In the genomic region with DNA sequence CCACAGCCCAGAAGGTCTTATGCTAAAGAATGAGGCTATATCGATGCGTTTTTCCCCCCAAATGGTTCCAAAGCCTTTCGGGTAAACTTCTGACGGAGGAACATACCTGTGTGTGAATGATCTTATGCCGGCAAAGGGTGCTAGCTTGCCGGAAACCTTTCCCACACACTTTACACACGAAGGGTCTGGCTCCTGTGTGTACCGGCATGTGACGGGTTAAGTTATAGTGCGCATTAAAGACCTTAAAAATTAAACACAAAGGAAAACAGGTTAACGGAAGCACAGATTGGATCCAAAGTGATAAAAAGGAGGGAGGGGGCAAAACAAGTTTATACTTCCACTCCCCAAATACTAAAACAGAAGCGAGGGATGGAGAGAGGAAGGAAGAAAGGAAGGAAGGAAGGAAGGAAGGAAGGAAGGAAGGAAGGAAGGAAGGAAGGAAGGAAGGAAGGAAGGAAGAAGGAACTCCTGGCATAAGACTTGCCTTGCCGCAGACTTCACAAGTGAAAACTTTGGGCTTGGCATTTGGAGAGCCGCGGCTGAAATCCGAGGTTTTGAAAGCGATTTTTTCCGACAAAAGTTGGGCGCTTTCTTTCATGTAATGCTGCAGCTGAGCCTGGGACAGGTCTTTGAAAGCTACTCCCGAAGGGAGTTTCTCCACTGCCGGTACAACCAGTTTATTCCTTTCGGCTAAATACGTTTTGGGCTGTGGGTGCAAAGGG, we compare ENCODE assay signal across 11 mouse cellular contexts. TPM values are rescaled to one million over a fixed set of nuclear protein-coding genes. Genes with fewer than 3 reads are reported as not detected.
DNase-seq lines count a peak whose midpoint lies in the region; ATAC-seq and TF ChIP-seq lines count a peak whose summit lies in the region.
"Had no signal": no experiment of that assay in that cellular context is flagged by ENCODE, and none has a peak within 500 bp of the region (broad histone marks: within the 10 kb centered on the region; RNA-seq: fewer than 3 reads in every experiment).

No protein-coding gene starts in this region.

- ATAC-seq in hindbrain, embryonic 12.5 days (ENCODE audit: low FRiP score): no peak
- ATAC-seq in hindbrain, embryonic 13.5 days (ENCODE audit: low FRiP score): no peak
- ATAC-seq in embryonic facial prominence, embryonic 13.5 days (ENCODE audit: insufficient number of reproducible peaks, insufficient read depth, low FRiP score, low TSS enrichment, low read depth): no peak
- ATAC-seq in midbrain, embryonic 11.5 days (ENCODE audit: low FRiP score): no peak

- intact Hi-C loops in gastrocnemius, adult 2 months (cut with DNase I): no loop called here

- H3K4me3 ChIP-seq in hindbrain, embryonic 12.5 days: peak overlapping the region; percentile 16; the same call in 1 of the 2 replicates
- no peak overlapping the region for H3K4me3 ChIP-seq in hindbrain, embryonic 13.5 days
- peak overlapping the region; percentile 51 to 56 for H3K4me3 ChIP-seq in ES-E14 (ENCODE audit: insufficient read depth in 1 of 2, low read depth in 1 of 2, low read length in 2 of 2, poor library complexity in 1 of 2, severe bottlenecking in 1 of 2)
- H3K4me3 ChIP-seq in embryonic facial prominence, embryonic 13.5 days: peak overlapping the region; percentile 47
- peak overlapping the region; percentile 26 for H3K4me3 ChIP-seq in midbrain, embryonic 11.5 days (ENCODE audit: low read depth, low read length)
- H3K4me3 ChIP-seq in gastrocnemius, adult 2 months: no peak overlapping the region

- H3K9ac ChIP-seq in hindbrain, embryonic 12.5 days: no peak overlapping the region
- H3K9ac ChIP-seq in hindbrain, embryonic 13.5 days: no peak overlapping the region
- H3K9ac ChIP-seq in ES-E14 (ENCODE audit: insufficient read depth, low read depth, low read length, poor library complexity, severe bottlenecking): no peak overlapping the region
- H3K9ac ChIP-seq in embryonic facial prominence, embryonic 13.5 days: peak overlapping the region; percentile 61
- H3K9ac ChIP-seq in midbrain, embryonic 11.5 days (ENCODE audit: low read length): no peak overlapping the region; the same call in 1 of the 2 replicates

- H3K9me3 ChIP-seq in hindbrain, embryonic 12.5 days (replicated peaks): no peaks in the 10 kb centered on the region
- H3K9me3 ChIP-seq in hindbrain, embryonic 13.5 days: no peaks in the 10 kb centered on the region
- no peaks in the 10 kb centered on the region for H3K9me3 ChIP-seq in ES-E14 (ENCODE audit: control insufficient read depth, insufficient read depth, low read depth, low read length)
- H3K9me3 ChIP-seq in embryonic facial prominence, embryonic 13.5 days: no peaks in the 10 kb centered on the region
- H3K9me3 ChIP-seq in midbrain, embryonic 11.5 days (ENCODE audit: control insufficient read depth, low read length): no peaks in the 10 kb centered on the region

- in situ Hi-C loops in ES-E14 (cut with MboI; ENCODE audit: low sequenced_read_pairs in 2 of 2, unreplicated experiment in 2 of 2): no loop called here

- 1% methylated on average over 23 of the region's 23 CpGs for WGBS in hindbrain, embryonic 12.5 days
- WGBS in hindbrain, embryonic 13.5 days: under 1% methylated on average over 23 of the region's 23 CpGs
- 1% methylated on average over 23 of the region's 23 CpGs for WGBS in embryonic facial prominence, embryonic 13.5 days
- WGBS in midbrain, embryonic 11.5 days: under 1% methylated on average over 23 of the region's 23 CpGs

- no peaks in the 10 kb centered on the region for H3K36me3 ChIP-seq in hindbrain, embryonic 12.5 days
- H3K36me3 ChIP-seq in hindbrain, embryonic 13.5 days: no peaks in the 10 kb centered on the region
- H3K36me3 ChIP-seq in ES-E14 (ENCODE audit: control insufficient read depth, insufficient read depth, low read length, poor library complexity, severe bottlenecking): no peaks in the 10 kb centered on the region
- no peaks in the 10 kb centered on the region for H3K36me3 ChIP-seq in embryonic facial prominence, embryonic 13.5 days
- H3K36me3 ChIP-seq in midbrain, embryonic 11.5 days (ENCODE audit: control insufficient read depth, insufficient read depth, low read length): no peaks in the 10 kb centered on the region

- H3K27ac ChIP-seq in hindbrain, embryonic 12.5 days: no peak overlapping the region
- H3K27ac ChIP-seq in hindbrain, embryonic 13.5 days: no peak overlapping the region
- no peak overlapping the region for H3K27ac ChIP-seq in ES-E14 (ENCODE audit: insufficient read depth, low read depth, low read length, poor library complexity, severe bottlenecking)
- peak overlapping the region; percentile 55 for H3K27ac ChIP-seq in embryonic facial prominence, embryonic 13.5 days
- H3K27ac ChIP-seq in midbrain, embryonic 11.5 days (ENCODE audit: low read depth, low read length): no peak overlapping the region
- H3K27ac ChIP-seq in gastrocnemius, adult 2 months: no peak overlapping the region

- H3K4me1 ChIP-seq in hindbrain, embryonic 12.5 days: peaks cover 17% of the 10 kb centered on the region; the same call in 1 of the 2 replicates
- H3K4me1 ChIP-seq in hindbrain, embryonic 13.5 days (replicated peaks): peaks cover 21% of the 10 kb centered on the region
- H3K4me1 ChIP-seq in ES-E14 (ENCODE audit: control insufficient read depth in 2 of 2, insufficient read depth in 2 of 2, low read length in 2 of 2, poor library complexity in 1 of 2): no peaks in the 10 kb centered on the region; a peak in 1 of 4 replicates
- peaks cover 26% of the 10 kb centered on the region for H3K4me1 ChIP-seq in embryonic facial prominence, embryonic 13.5 days
- peaks cover 11% of the 10 kb centered on the region for H3K4me1 ChIP-seq in midbrain, embryonic 11.5 days (ENCODE audit: control insufficient read depth, insufficient read depth, low read length)

- peaks cover 88% of the 10 kb centered on the region for H3K27me3 ChIP-seq in hindbrain, embryonic 12.5 days
- H3K27me3 ChIP-seq in hindbrain, embryonic 13.5 days: peaks cover 88% of the 10 kb centered on the region
- peaks cover 90% of the 10 kb centered on the region for H3K27me3 ChIP-seq in embryonic facial prominence, embryonic 13.5 days
- H3K27me3 ChIP-seq in midbrain, embryonic 11.5 days (ENCODE audit: control insufficient read depth, insufficient read depth, low read length): peaks cover 91% of the 10 kb centered on the region

- DNase-seq in ES-E14 (ENCODE audit: low read depth, low spot score): no peak
- peak; percentile 95 for DNase-seq in midbrain, embryonic 11.5 days (ENCODE audit: low spot score, missing footprints)
- DNase-seq in frontal cortex, adult 2 months (ENCODE audit: extremely low spot score in 1 of 2, low spot score in 1 of 2): no peak
- DNase-seq in cerebellum, adult 18-20 months: no peak
- DNase-seq in gastrocnemius, adult 2 months: no peak
- DNase-seq: adrenal gland, postnatal 14 days had no signal

- H3K4me2 ChIP-seq in hindbrain, embryonic 12.5 days (replicated peaks): peak overlapping the region; percentile 34; the same call in 1 of the 2 replicates
- no peak overlapping the region for H3K4me2 ChIP-seq in hindbrain, embryonic 13.5 days
- H3K4me2 ChIP-seq in embryonic facial prominence, embryonic 13.5 days: peak overlapping the region; percentile 79
- H3K4me2 ChIP-seq in midbrain, embryonic 11.5 days: peak overlapping the region; percentile 25

- TF ChIP-seq CTCF in gastrocnemius, adult 2 months (IDR thresholded peaks at IDR 0.05): no peak

TF ChIP-seq in ES-E14, 5 proteins besides CTCF, POLR2A, EP300 and RAD21:
- TF ChIP-seq CHD2 (IDR thresholded peaks at IDR 0.05; ENCODE audit: low read depth, low read length): no peak
- no peak for TF ChIP-seq ZNF384 (IDR thresholded peaks at IDR 0.05; ENCODE audit: low read depth, low read length)
- no peak for TF ChIP-seq MAFK (IDR thresholded peaks at IDR 0.05; ENCODE audit: insufficient read depth, low read depth, low read length)
- no peak for TF ChIP-seq ZC3H11A (IDR thresholded peaks at IDR 0.05; ENCODE audit: borderline replicate concordance, low read depth, low read length)
- TF ChIP-seq HCFC1 (IDR thresholded peaks at IDR 0.05; ENCODE audit: borderline replicate concordance, insufficient read depth, low read length): no peak
TF ChIP-seq in ES-E14: peak in this region for 0.

RNA-seq across cellular contexts. Expression of a gene that starts 1.2 kb away (rescaled TPM):
- 0.16 and 0.26 TPM in 2 replicates for polyA plus RNA-seq in hindbrain, embryonic 12.5 days (2016; fragmentation: Nextera tagmentation; extraction: Ambion mirVana)
- 0.17 TPM in 1 of 2 replicates, not detected in the other for polyA plus RNA-seq in hindbrain, embryonic 13.5 days (2015; fragmentation: Nextera tagmentation; extraction: Ambion mirVana)
- not detected in 2 replicates for total RNA-seq in ES-E14 (2012; rRNA removed)
- 9.3 and 19.0 TPM in 2 replicates for polyA plus RNA-seq in embryonic facial prominence, embryonic 13.5 days (2015; fragmentation: Nextera tagmentation; extraction: Ambion mirVana)
- 1.9 and 3.3 TPM in 2 replicates for polyA plus RNA-seq in midbrain, embryonic 11.5 days (2014; fragmentation: Nextera tagmentation; extraction: Ambion mirVana)
- 0.08 and 0.29 TPM in 2 replicates for polyA plus RNA-seq in frontal cortex, adult 2 months (2012; rRNA removed)
- not detected for total RNA-seq in gastrocnemius, adult 2 months (2021)
- total RNA-seq: adrenal gland, postnatal 14 days; MEL had no signal
- polyA plus RNA-seq: intestine, embryonic 14.5 days had no signal

Comparison
In these comparisons a context has a peak if more than half of its experiments do, and no peak if none do; other contexts are left out.
1. H3K4me3 ChIP-seq: peak in hindbrain, embryonic 12.5 days (single experiment), ES-E14 (2 of 2), embryonic facial prominence, embryonic 13.5 days (single experiment) and midbrain, embryonic 11.5 days (single experiment); none in hindbrain, embryonic 13.5 days (single experiment) and gastrocnemius, adult 2 months (single experiment).